Mouse (Mus musculus) liver, embryonic 14.5 days (tissue): Measurements from ENCODE around the gene Gabrr3.

ENCODE experiments used
- CTCF ChIP-seq: IDR thresholded peaks from 2 replicates; pipeline ENCODE4 v1.5.1; 2016; ENCODE audit warnings: antibody characterized with exemption, low read depth, control low read depth
- EP300 ChIP-seq: IDR thresholded peaks from 2 replicates; pipeline ENCODE4 v1.6.1; 2016; ENCODE audit warnings: antibody characterized with exemption, low read depth

DNA sequence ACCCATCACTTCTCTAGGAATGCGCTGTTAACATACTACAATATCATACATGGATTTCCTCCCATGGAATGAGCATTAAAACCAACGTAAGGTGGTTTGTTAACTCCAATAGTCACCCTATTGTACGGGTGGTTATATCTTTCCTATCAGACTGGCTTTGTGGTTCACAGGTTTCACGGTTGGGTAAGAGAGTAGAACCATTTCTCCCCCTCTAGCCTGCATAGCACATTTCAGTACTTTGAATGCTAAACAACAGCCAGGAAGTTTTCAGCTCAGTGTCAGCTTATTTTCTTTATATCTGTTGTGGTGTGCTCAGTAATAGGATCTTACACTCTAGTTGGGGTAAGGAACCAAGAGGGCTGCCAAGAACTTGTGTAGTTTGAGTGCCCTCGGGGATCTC lies 44.7 kb downstream of the Gabrr3 start:
- TF ChIP-seq EP300 (no peak), CTCF (no peak)
